Mouse (Mus musculus) testis, postnatal 10 days (tissue): Measurements from ENCODE around the gene Hsdl2.
A peak's percentile ranks its signal among the peaks of the same experiment; 100 is the strongest.
"Not testable (repeated sequence)": the region's sequence is repeated elsewhere in the genome, so short reads cannot be mapped to it uniquely, and the experiment has no call there.

Source experiments
- DNase-seq: peaks from one replicate; pipeline ENCODE4 v3.0.0; 2021; ENCODE audit warnings: low spot score

The Hsdl2 gene

DNA sequence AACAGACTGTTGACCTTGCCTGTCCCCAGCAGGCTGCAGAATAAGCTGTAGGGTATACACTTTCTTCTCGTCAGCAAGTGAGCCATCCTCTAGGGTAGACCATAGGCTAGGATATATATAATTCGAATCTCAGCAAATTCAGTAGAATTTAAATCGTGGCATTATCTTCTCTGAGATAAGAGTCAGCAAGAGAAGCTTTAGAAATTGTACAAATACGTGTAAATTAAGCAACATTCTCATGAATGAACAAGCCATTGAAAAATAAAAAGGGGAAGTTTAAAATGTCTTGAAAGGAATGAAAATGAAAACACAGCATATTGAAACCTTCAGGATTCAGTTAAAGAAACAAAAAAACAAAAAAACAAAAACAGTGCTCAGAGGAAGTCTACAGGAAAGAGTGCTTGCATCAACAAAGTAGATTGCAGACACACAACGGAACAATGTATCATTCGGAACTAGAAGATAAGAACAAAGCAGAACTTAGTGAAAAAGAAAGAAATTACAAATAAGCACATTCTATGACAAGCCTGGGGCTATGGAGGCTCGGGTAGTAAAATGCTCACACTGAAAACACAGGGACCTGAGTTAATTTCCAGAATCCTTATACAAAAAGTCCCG is 15.7 kb upstream of the Hsdl2 start:
- DNase-seq: no peak

GRCm38 (mm10) chr4:59567576-59568260 is 13.6 kb upstream of the Hsdl2 start:
- DNase-seq: no peak

DNA sequence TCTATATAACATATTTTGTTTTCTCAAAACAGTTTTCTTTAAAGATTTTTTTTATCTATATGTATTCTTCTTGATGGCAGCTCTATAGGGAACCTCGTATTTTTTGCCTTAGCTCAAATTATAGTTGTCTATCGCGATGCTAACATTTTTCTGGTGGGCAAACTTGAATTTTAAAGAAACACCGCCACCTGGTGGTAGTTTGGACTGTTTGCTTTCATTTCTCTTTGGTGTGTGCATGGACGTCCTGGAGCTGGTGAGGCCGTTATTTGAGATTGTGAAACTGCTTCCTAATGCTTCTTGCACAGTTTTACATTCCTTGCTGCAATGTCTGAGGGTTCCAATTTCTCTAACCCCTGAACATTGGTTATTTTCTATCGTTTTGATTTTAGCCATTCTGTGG is 11.8 kb upstream of the Hsdl2 start:
- peak; percentile 80 for DNase-seq

GRCm38 (mm10) chr4:59570519-59570918 is 10.8 kb upstream of the Hsdl2 start:
- DNase-seq: not testable (repeated sequence)

DNA sequence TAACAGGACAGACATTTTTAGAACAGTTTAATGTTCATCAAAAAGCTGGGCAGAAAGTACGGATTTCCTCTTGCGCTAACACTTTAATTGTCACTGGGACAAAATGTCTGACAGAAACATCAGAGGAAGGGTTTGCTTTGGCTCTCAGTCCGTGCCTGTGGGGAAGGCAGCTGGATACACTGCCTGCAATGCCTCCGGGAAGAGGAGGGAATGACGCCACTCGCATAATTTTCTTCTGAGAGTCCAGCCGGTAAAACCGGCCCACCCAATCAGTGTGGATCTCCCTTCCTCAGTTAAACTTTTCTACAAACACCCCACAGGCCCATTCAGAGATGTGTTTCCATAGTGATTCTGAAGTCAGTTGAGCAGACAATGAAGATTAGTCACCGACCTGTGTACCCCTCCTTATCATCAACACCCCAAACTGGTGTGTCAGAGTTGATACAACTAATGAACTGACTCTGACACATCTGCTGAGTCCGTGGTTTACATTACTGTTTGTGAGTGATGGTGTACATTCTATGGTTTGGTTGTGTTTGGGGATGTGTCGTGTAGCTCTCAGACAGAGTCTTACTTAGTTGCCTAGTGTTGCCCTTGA is 8.7 kb upstream of the Hsdl2 start:
- no peak for DNase-seq

- DNase-seq: no peak
Observed at GRCm38 (mm10) chr4:59575184-59575958, 6.0 kb upstream of the Hsdl2 start.

- peak; percentile 62 for DNase-seq
Observed at GRCm38 (mm10) chr4:59580495-59581281, 675 bp upstream of the Hsdl2 start.

DNA sequence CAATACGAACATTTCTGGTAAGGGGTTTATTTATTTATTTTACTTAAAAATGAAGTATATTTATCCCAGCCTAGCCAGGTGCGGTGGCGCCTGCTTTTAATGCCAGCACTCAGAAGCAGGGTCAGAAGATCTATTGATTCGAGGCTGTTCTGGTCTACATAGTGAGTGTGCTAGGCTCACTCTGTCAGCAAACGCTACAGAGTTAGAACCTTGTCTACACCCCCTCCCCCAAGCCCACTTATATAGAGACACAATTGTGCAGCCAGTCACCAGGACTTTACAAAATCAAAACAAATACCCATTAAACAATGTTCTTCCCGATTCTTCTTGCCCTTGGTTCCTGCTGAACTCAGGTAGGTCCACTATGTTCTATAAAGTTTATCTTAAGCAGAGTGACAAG is 823 bp downstream of the Hsdl2 start:
- DNase-seq: no peak

- no peak for DNase-seq
Observed at GRCm38 (mm10) chr4:59585097-59585496, 3.7 kb downstream of the Hsdl2 start.

DNA sequence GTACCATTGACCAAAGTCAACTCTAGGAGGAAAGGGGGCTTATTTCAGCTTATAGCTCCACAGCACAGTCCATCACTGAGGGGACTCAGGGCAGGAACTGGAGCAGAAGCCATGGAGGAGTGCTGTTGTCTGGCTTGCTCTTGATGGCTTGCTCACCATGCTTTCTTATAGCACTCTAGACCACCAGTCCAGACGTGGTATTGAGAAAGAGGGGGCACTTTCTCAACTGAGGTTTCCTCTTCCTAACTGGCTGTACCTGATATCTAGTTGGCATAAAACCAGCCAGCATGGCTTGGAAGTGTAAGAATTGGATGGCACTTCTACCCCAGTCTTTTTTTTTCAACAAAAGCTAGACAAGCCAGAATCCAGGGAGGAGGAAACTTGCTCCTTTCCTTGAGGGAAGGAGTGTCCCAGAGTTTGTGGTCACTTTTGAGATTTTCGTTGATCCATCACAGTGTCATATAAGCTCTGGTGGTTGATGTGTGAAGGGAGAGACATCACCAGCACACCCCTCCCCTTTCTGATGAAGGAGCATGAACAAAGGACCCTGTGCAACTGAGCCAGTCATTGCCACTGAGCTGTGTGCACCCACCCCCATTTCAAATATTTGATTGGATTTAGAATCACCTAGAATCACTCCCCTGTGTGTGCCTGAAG is 6.0 kb downstream of the Hsdl2 start:
- DNase-seq: no peak

DNA sequence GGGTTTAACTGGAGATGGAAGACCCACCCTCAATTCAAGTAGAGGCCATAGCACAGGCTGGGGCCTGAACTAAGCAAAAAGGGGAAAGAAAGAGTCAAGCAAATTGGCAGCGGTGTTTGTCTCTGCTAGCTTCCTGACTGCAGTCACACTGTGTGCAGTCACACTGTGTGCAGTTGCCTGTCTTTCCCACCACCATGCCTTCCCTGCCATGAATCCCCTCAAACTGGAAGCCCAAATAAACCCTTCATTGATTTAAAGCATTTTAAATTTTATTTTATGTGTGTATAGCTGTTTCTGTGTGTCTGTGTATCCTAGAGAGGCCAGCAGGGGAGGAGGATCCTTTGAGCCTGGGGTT is 6.5 kb downstream of the Hsdl2 start:
- DNase-seq: no peak

DNA sequence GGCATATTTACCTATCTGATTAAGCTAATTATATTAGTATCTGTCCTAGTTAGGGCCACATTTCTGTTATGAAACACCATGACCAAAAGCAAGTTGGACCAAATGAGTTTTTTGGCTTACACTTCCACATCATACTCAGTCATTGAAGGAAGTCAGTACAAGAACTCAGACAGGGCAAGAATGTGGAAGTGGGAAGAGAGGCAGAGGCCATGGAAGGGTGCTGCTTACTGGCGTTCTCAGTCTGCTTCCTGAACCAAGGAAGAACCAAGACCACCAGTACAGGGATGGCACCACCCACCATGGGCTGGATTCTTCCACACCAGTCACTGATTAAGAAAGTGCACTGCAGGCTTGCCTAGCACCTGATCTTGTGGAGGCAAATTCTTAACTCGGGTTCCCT is 13.3 kb downstream of the Hsdl2 start:
- no peak for DNase-seq

- no peak for DNase-seq
Observed at GRCm38 (mm10) chr4:59596556-59596955, 15.2 kb downstream of the Hsdl2 start.

GRCm38 (mm10) chr4:59602704-59603103 is 21.3 kb downstream of the Hsdl2 start:
- no peak for DNase-seq

DNA sequence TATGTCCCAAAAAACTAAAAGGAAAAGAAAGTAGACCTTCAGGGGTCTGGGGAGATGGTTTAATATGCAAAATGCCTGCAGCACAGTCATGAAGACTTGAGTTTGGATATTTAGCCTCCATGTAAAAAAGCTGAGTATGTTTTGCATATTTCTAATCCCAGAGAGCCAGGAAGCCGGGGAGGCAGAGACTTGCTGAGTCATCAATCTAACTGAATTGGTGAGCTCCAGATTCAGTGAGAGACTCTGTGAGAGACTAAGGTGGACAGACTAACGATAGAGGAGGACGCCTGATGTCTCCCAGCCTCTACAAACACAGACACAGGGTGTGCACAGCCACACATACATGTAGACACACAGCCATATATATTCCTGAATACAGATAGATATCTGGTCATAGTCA is 23.5 kb downstream of the Hsdl2 start:
- DNase-seq: no peak

DNA sequence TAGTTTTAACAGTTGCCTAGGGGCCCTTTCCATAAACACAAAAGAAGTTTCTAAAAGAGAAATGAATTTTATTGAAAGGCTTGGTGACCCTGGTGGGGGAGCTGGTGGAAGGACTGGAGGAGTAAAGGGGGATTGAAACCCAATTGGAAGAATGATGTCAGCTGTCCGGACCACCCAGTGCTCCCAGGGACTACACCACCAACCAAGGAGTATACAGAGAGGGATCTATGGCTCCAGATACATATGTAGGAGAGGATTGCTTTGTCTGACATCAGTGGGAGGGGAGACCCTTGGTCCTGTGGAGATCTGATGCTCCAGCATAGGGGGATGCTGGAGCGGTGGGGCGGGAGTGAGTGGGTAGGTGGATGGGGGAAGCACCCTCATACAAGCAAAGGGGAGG is 24.1 kb downstream of the Hsdl2 start:
- no peak for DNase-seq

DNA sequence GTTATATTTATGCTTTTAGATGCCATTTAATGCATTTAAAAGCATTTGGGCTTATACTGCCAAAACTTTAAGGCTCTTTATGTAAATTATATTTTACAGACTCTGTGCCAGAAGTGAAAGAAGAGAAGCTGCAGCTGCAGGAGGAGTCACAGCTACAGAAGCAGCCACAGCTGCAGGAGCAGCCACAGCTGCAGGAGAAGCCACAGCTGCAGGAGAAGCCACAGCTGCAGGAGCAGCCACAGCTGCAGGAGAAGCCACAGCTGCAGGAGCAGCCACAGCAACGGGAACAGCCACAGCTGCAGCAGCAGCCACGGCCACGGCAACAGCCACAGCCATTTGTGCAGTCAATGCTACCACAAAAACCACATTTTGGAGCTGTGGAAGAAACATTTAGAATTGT is 29.0 kb downstream of the Hsdl2 start:
- no peak for DNase-seq

GRCm38 (mm10) chr4:59614986-59615385 is 33.6 kb downstream of the Hsdl2 start:
- DNase-seq: no peak

DNA sequence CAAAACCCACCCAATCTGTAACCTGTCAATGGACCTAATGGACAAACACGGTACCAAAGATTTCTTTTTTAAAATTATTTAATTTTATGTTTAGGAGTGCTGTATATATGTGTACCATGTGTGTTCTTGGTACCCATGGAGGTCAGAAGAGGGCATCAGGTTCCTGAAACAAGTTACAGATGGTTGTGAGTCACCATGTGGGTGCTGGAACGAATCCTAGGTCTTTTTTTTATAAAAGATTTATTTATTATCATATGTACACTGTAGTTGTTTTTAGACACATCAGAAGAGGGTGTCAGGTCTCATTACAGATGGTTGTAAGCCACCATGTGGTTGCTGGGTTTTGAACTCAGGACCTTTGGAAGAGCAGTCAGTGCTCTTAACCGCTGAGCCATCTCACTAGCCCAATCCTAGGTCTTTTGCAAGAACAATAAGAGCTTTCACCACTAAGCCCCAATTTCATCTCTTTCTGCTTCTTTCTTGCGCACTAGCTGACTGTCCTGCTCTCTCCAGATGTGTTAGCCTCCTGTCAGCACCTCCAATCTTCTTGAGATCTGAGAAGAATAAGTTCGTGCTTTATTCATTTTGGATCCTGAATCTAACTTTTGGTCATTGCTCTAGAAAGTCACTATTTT is 38.4 kb downstream of the Hsdl2 start:
- DNase-seq: no peak

GRCm38 (mm10) chr4:59625676-59625997 is 44.3 kb downstream of the Hsdl2 start:
- DNase-seq: no peak
